Mouse (Mus musculus) WW6 (cell line): ENCODE data around the gene Hmgn2.

Experiments used
- DNase-seq: peaks from one replicate; pipeline ENCODE4 v3.0.0-alpha.2; 2013; ENCODE audit warnings: low read depth, low spot score

Hmgn2 gene

DNA sequence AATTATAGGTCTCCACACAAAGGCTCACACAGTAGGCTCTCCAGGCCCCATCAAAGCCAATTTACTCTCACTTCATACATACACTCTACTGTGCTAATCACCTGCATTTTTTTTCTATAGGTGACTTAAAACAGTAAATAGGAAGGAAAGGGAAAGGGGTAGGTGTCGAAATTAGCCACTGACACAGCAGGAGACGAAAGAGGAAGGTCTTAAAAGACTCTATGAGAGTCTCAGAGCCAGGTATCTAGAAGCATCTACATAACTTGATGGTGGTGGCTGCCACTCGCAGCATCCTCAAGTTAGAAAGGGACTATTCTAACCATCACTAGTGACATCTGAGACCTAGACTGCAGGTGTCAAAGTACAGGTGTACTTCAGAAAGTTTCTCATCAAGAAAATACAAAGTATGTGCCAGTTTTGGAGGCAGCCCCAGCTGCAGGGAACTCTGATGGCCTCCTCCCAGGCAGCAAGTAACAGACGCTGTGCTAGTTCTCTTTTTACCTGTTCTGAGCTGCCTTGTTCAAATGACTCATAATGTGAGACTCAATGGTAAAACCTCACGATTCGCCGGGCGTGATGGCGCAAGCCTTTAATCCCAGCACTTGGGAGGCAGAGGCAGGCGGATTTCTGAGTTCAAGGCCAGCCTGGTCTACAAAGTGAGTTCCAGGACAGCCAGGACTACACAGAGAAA, 9.7 kb upstream of the Hmgn2 start:
- no peak for DNase-seq

DNA sequence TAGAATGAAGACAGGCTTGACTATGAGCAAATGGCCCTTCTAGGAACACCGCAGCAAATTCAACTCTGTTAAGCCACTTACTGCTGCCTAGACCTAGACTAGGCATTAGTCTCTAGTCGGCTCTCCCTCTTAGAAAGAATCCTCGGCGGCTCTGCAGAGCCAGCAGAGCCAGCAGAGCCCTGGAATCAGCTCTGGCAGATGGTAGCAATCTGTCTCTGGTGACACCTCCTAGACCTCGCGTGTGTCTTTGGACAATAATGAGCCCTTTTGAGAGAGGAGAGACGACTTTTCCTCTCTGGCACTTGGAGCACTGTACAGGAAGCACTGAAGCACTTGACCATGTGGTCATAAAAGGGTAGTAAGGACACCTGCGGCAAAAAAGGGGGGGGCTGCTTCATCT, 3.3 kb upstream of the Hmgn2 start:
- no peak for DNase-seq

- DNase-seq: no peak
These were observed 2.4 kb upstream of the Hmgn2 start for GRCm38 (mm10) chr4:133970876-133971275.

DNA sequence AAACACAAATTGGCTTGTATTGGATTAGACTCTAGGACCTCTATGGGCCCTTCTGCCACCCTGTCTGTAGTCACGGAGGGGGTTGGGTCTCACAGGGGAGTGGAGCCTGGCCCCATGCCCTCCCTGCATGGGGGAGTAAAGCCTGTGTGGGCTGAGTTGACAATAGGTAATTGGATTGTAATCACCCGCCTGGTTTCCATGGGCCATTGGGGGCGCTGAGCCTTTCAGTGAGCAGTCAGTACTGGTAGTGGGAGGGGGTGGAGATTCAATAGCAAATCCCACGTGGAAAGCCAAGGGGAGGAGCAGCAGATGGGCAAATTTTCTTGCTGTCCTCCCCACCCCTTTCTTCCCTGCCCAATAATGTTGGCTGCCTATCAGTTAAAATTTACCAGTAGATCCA, 1.7 kb upstream of the Hmgn2 start:
- no peak for DNase-seq

DNA sequence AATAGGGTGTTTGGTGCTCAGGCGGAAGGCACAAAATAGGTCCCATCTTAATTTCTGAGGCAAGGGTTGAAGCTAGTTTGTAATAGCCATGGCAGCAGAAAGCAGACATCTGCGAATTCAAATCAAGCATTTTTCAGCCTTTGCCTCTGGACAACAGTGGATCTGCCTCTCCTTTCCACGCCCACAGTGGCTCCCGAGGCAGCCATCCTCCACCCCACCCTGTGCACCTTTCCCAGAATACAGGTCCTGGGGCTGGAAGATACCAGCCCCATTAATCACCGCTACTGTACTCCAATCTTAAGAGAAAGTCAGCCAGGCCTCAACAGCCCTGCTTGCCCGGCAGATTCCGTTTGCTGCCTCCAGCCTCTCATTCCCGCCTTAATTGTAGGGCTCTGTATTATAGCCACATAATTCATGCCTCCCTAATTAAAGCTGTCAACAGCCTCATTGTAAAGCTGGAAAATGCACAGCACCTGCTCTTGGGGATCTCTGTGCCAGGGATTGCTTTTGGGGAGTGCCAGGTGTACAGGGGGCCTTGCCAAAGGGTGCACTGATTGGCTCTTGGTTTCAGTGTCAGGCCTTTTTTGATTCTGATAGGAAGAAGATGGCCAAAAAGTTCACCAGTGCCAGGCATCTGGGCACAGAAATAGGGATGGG, 792 bp upstream of the Hmgn2 start:
- no peak for DNase-seq

GRCm38 (mm10) chr4:133967866-133968149, 642 bp downstream of the Hmgn2 start:
- DNase-seq: peak; percentile 89

DNA sequence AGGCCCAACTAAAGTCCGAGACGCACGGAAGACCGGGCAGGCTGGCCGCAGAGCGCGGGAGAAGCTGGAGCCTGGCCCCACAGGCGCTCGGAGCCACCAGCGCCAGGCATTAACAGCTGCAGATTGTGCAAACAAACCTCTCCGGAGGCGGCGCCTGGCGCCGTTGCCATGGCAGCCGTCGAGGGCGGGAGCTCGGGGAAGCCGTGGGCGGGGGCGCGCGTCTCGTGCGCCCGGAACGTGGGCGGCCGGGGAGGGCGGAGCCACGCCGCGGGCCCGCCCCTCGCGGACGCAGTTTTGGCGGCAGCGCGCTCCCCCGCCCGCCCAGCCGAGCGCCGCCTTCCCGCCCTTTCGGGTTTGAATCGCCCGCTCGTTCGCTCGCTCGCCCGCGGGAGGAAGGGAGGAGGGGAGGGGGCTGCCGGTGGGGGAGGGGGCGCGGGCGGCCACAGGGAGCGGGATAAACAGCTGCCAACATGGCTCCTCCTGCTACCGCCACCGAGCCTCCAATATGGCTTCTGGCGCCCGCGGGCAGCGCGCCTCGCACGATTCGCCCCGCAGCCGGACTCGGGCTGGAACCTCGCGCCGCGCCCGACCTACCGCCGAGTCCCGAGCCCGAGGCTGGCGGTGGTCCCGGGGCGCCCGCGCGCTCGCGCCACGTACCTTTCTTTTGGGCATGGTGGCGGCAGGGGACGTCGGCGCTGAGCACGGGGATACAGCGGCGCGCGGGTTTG, 1.1 kb downstream of the Hmgn2 start:
- DNase-seq: peak; percentile 68

DNA sequence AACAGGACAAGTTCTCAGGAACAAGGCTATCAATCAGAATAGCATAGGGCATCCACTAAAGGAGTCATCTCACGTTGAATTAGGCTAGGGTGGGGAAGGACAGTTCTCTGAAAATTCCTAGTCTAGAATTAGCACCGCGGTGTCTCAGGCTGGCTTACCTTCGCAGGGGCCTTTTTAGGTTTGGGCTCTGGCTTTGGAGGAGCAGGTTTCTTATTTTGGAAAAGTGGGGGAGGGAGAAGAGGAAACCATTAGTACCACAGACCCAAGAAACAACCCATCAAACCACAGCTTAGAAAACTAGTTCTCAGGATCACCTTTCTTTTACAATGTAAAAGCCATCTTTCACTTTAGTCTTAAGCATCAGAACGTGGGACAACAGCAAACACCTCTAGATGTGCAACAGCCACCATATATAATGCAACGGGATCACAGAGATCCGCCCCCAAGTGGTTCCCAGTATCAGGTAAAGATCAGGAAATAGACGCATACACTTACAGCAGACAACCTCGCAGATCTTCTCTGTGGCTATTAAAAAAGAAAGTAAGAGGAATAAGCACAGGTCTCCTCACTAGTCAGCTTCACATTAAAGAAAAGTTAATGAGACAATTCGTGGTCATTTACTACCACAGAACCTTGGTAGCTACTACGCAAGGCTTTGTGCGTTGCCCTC, 2.0 kb downstream of the Hmgn2 start:
- DNase-seq: no peak

DNA sequence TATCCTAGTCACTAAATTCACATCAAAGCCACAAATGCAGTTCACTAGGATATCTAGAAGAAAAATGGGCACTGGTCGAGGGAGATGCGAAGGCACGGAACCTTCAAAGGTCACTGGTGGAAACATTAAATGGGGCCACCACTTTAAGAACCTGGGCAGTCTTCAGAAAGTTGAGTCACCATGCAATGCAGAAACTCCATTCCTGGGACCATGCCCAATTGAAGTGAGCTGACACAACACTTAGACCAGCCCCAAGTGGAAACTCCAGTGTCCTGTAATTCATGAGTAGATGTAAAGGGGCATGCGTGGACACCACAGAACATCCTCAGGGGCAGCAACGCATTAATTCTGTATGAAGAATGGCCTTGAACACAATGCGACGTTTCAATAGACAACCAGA, 5.9 kb downstream of the Hmgn2 start:
- DNase-seq: no peak

GRCm38 (mm10) chr4:133958884-133959283, 9.6 kb downstream of the Hmgn2 start:
- no peak for DNase-seq

- peak; percentile 80 for DNase-seq
These were observed 12.1 kb downstream of the Hmgn2 start for GRCm38 (mm10) chr4:133956358-133956757.

DNA sequence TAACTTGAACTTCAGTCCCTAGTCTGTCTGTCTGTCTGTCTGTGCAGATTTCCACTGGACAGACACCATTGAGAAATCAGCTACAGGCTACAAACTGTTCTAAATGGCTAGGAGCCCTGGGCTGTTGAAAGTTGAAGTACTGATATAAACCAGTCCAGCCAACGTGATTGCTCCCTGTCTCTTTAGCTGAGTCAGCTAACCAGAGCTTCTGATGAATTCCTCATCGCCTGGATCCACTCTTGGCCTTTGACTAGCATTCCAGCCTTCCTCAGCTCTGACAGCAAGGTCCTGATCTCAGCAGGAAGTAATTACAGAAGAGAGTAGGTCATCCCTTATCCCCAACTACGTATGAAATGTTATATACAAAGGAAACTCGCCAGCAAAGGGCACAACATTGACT, 21.7 kb downstream of the Hmgn2 start:
- DNase-seq: no peak

- no peak for DNase-seq
These were observed 24.7 kb downstream of the Hmgn2 start for GRCm38 (mm10) chr4:133943791-133944190.

DNA sequence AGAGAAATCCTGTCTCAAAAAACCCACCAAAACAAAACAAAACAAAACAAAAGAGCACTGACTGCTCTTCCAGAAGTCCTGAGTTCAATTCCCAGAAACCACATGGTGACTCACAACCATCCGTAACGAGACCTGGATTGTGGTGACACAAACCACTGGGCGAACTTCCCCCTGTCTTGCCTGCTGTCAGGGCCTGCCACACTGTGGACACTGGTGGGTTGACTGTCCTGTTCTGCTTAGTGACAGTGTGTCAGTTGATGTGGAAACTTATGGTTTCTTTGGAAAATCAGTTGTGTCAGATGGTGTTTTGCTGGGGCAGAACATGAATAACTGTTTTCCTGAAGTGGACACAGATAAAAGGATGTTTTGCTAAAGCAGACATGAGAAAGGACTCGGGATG, 25.8 kb downstream of the Hmgn2 start:
- DNase-seq: no peak

DNA sequence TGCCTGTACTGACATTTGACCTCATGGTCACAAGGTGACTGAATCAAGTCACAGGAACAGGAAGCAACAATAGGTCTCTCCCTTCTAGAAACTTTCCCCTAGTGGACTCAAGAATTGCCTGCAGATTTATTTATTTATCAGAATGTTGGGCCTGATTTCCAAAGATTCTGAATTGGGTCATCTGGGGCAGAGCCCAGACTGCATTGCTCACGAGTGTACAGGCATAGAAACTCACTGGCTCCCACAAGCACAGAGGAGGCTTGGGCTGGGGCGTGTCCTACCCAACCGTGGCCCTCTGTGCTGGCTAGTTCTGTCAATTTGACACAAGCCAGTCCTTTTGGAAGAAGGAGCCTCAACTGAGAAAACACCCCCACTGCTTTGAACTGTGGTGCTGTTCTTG, 26.9 kb downstream of the Hmgn2 start:
- no peak for DNase-seq

DNA sequence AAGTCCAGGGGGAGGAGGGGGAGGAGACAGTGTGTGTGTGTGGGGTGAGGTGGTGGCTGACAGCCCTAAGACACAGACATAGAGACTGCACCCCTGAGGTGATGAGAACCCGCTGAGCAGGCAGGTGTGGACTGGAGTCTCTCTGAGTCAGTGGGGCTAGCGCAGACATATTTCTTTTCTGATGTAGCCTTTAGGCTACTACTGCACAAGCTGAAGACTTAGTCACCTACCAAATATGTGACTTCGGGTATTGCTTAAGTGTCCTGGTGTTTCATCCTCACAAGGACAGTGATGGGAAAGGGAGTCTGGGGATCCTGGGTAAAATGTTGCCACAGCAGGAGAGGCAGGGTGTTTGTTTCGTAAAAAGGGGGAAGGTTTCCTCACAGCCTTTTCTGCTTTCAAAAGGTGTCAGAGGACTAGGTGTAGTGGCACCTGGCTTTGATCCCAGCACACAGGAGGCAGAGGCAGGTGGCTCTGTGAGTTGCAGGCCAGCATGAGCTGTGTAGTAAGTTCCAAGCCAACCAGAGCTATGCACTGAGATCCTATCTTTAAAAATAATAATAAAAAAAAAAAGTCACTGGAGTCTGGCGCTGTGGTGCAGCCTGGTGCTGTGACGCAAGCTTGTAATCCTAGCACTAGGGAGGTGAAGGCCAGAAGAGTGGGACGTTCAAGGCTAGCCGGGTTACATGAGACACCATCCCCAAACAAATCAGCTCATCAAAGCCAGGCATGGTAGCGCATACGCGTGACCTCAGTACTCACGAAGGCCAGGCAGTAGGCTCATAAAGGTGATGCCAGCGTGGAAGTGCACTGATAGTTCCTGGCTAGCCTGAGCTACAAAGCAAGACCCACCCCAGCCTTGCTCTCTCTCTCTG, 27.8 kb downstream of the Hmgn2 start:
- DNase-seq: no peak

GRCm38 (mm10) chr4:133938077-133938476, 30.4 kb downstream of the Hmgn2 start:
- no peak for DNase-seq

DNA sequence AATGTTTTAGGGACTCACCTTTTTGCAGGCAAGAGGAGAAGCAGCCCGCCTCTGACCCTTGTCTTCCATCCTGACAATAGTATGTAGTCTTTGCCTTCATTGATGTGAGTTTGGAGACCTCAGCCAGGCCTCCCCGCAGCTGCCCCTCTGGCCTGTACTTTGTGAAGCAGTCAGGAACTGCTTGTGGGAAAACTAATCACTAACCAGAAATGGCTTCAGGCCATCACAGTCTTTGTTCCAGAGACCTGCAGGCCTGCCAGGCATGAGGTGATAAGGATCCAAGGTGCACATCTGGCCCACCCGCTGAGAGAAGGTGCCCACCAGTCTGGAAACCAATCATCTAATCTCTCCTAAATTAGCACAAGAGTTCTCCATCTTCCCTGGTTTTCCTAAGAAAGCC, 36.7 kb downstream of the Hmgn2 start:
- DNase-seq: no peak

- DNase-seq: no peak
These were observed 37.1 kb downstream of the Hmgn2 start for GRCm38 (mm10) chr4:133931349-133931748.

DNA sequence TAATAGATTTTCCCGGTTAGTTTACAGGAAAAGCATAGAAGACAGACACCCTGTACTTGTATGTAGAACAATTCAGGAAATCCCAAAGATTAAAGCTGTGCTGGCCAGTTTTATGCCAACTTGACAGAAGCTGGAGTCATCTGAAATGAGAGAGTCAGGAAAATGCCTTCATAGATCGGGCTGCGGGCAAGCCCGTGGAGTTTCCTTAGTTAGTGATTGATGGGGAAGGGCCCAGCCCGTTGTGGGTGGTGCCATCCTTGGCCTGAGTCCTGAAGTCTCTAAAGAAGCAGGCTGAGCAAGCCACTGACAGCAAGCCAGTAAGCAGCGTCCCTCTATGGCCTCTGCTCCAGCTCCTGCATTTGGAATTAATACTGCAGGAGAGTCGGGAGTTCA, 39.2 kb downstream of the Hmgn2 start:
- no peak for DNase-seq

DNA sequence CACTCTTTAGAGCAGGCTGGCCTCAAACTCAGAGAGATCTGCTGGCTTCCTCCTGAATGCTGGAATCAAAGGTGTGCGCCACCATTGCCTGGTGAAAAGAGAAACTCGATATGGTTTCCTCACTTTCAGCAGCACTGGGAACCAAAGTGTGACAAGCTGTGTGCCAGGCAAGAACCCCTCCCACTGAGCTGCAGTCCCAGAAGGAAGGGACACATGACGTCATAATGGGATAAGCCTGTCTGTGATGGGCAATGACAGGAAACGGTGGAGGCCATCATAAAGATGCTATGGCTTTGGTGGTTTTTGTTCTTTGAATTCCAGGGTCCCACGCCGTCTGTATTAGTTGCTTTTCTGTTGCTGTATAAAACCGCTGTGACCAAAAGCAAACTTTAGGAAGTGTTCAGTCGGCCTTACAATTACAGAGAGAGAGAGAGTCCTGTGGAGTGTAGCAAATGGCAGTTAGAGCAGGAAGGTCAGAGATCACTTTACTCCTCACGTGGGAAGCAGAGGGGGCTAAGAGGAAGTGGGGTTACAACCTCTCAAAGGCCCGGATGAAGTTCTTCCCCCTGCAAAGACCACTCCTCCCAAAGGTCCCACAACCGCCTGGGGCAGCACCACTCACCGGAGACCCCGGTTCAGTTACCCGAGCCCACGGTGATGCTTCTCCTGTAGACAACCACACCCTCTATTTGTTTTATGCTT, 39.7 kb downstream of the Hmgn2 start:
- no peak for DNase-seq
